Mouse (Mus musculus) kidney, embryonic 14.5 days (tissue): ENCODE measurements around the gene Fam160a2. TPM values are rescaled to one million over a fixed set of nuclear protein-coding genes. Genes with fewer than 3 reads are reported as not detected.
A peak's percentile ranks its signal among the peaks of the same experiment; 100 is the strongest.

Experiments
- ATAC-seq: fragments of 200-750 bp; cut with Nextera tagmentation; 2 replicates; pipeline ENCODE4 v1.8.0; 2017; ENCODE audit warnings: moderate number of reproducible peaks, mild to moderate bottlenecking, moderate TSS enrichment, moderate library complexity; ENCODE audit not compliant: low FRiP score, low TSS enrichment
- H3K27ac ChIP-seq: fragments of 300-500 bp; sonication (generic); 2 replicates; pipeline ENCODE4 v1.5.1; 2014; ENCODE audit warnings: low read depth, mild to moderate bottlenecking, low read length, moderate library complexity, mixed read lengths
- H3K27me3 ChIP-seq: fragments of 300-500 bp; sonication (generic); 2 replicates; pipeline ENCODE4 v1.6.1; 2014; ENCODE audit warnings: mild to moderate bottlenecking, low read length; ENCODE audit not compliant: control insufficient read depth, insufficient read depth
- H3K36me3 ChIP-seq: fragments of 300-500 bp; sonication (generic); 2 replicates; pipeline ENCODE4 v1.6.1; 2014; ENCODE audit warnings: low read length, mixed read lengths; ENCODE audit not compliant: control insufficient read depth, insufficient read depth
- H3K4me1 ChIP-seq: fragments of 300-500 bp; sonication (generic); 2 replicates; pipeline ENCODE4 v1.6.1; 2014; ENCODE audit warnings: low read length, mixed read lengths; ENCODE audit not compliant: control insufficient read depth, insufficient read depth
- H3K4me2 ChIP-seq: fragments of 300-500 bp; sonication (generic); replicated peaks from 2 replicates; pipeline ENCODE4 v1.6.1; 2014; ENCODE audit warnings: low read depth, mild to moderate bottlenecking, low read length
- H3K4me3 ChIP-seq: fragments of 300-500 bp; sonication (generic); 2 replicates; pipeline ENCODE4 v1.5.1; 2014; ENCODE audit warnings: mild to moderate bottlenecking, low read length
- H3K9ac ChIP-seq: fragments of 300-500 bp; sonication (generic); 2 replicates; pipeline ENCODE4 v1.6.1; 2014; ENCODE audit warnings: low read depth, mild to moderate bottlenecking, low read length, moderate library complexity
- H3K9me3 ChIP-seq: fragments of 300-500 bp; sonication (generic); 2 replicates; pipeline ENCODE4 v1.6.1; 2016; ENCODE audit warnings: low read length; ENCODE audit not compliant: control insufficient read depth
- WGBS: fragments of 180-500 bp; shearing (Covaris S2); extraction: QIAGEN DNeasy Blood & Tissue Kit; methylation state at CpG from one replicate; pipeline ENCODE4 v1.1.7; 2014; 5-methylcytosine and 5-hydroxymethylcytosine counted together
- polyA plus RNA-seq: library from polyadenylated mRNA; unstranded; fragments of >200 nt; fragmentation: Nextera tagmentation; extraction: Ambion mirVana; gene quantifications from 2 replicates; pipeline ENCODE4 v1.2.1, GENCODE M21; 2014

Fam160a2 gene
- polyA plus RNA-seq, 1 experiment from 2014 or later, result 43.6 TPM

DNA sequence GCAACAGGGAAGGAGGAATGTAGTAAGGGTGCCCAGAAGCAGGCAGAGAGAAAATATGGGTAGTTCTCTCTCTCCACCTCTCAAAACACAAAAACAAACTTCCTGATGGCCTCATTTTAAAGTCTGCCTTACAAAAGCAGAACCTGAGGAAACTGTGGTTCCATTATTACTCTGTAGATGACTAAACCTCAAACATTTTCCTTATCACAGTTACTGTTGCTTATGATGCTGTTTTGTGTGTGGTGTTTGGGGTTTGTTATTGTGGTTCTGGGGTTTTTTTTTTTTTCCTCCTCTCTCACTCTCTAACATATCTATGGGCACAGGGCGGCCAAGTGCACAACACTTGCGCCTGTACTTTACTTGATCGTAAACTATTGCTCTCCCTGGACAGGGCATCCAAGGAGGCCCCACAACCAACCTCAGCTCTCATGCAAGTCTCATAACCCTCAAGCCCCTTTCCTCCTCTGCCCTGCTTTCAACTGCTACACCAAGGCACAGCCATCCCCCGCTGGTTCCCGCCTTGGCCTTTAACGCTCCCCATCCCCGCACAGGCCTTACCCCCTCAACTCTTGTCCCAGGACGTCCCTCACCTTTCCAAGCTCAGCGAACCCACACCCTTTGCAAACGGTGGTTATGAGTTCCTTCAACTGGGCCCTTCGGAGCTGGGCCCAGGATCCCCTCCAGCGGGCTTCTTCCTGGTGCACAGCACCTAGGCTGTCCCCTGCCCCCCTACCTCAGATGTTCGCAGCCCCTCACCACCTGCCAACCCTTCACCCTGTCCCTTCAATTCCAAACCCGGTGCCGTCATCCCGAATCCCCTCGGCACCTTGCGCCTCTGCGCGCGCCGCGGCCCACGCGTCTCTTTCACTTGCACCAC, 558 bp downstream of the Fam160a2 start:
- ATAC-seq, result peak; percentile 62
- Histone ChIP-seq H3K9ac (peak overlapping the region; percentile 79), H3K4me1 (peaks cover 9% of the 10 kb centered on the region; the same call in 1 of the 2 replicates), H3K9me3 (no peaks in the 10 kb centered on the region), H3K4me2 (peak overlapping the region; percentile 73), H3K27ac (peak overlapping the region; percentile 66; the same call in 1 of the 2 replicates), H3K27me3 (no peaks in the 10 kb centered on the region), H3K36me3 (peaks cover 4% of the 10 kb centered on the region; the same call in 1 of the 2 replicates), H3K4me3 (peak overlapping the region; percentile 76)
- WGBS, result under 1% methylated on average over 25 of the region's 25 CpGs

- ATAC-seq, result no peak
- H3K27ac ChIP-seq, result no peak overlapping the region
- H3K9ac ChIP-seq, result no peak overlapping the region
- H3K4me1 ChIP-seq, result peaks cover 9% of the 10 kb centered on the region; the same call in 1 of the 2 replicates
- no peaks in the 10 kb centered on the region for H3K9me3 ChIP-seq
- H3K36me3 ChIP-seq, result peaks cover 6% of the 10 kb centered on the region; the same call in 1 of the 2 replicates
- H3K4me2 ChIP-seq, result no peak overlapping the region
- no peak overlapping the region for H3K4me3 ChIP-seq
- no peaks in the 10 kb centered on the region for H3K27me3 ChIP-seq
These were observed 3.7 kb downstream of the Fam160a2 start for GRCm38 (mm10) chr7:105396126-105396525.

DNA sequence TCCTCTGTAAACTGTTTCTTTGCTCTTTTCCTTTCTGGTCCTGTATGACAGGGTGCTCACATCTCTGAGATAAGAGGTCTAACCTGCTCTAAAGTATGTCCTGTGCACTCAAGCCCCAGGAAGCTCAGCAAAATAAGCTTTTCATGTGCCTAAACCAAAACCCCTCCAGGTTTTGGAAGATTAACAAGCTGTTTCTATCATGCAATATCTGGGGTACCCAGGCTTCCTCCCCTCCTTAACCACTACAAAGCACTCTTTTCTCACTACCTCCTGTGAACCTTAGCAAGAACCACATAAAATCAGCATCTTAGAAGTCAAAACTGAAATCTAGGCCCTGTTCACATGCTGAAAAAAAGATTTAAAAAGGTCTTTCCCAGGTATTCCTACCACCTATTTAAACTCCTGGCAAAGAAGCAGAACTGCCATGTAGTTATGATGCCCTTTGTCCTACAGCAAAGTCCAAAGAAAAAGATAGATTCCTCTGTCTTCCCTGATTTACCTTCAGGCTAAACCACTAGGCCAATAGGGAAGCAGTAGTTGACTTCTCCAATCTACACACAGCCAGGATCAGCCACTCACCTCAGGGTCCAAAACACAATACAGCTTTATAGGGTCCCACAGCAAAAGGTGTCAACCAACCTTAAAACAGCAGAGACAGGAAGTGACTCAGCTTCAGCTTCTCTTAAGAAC, 4.6 kb downstream of the Fam160a2 start:
- Histone ChIP-seq H3K27me3 (no peaks in the 10 kb centered on the region), H3K4me2 (no peak overlapping the region), H3K27ac (no peak overlapping the region), H3K4me1 (peaks cover 9% of the 10 kb centered on the region; the same call in 1 of the 2 replicates), H3K9me3 (no peaks in the 10 kb centered on the region), H3K9ac (no peak overlapping the region), H3K36me3 (peaks cover 11% of the 10 kb centered on the region; the same call in 1 of the 2 replicates), H3K4me3 (no peak overlapping the region)
- no peak for ATAC-seq

GRCm38 (mm10) chr7:105394606-105395005, 5.2 kb downstream of the Fam160a2 start:
- 92% methylated on average over 1 of the region's 1 CpGs for WGBS
- Histone ChIP-seq H3K4me2 (no peak overlapping the region), H3K4me1 (peaks cover 9% of the 10 kb centered on the region; the same call in 1 of the 2 replicates), H3K27ac (no peak overlapping the region), H3K4me3 (no peak overlapping the region), H3K27me3 (no peaks in the 10 kb centered on the region), H3K9ac (no peak overlapping the region), H3K9me3 (no peaks in the 10 kb centered on the region), H3K36me3 (peaks cover 17% of the 10 kb centered on the region)
- no peak for ATAC-seq

DNA sequence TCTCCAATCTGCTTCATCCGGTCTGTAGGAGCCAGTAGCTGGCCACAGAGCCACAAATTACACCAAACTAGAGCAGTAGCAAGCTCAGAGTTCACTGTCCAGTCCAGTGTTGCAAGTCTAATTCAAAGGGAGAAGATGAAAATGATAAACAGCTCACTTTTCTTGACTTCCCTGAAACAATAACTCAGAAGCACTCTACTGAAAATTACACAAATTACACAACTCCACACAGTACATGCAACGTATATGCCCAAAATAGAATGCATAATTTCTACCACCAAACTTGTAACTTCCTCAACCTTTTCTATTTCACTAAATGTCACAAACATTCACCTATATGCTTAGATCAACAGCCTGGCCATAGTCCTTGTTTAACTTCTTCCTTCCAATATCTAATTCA, 9.6 kb downstream of the Fam160a2 start:
- no peak overlapping the region for H3K4me3 ChIP-seq
- H3K4me2 ChIP-seq, result no peak overlapping the region
- H3K4me1 ChIP-seq, result no peaks in the 10 kb centered on the region
- no peaks in the 10 kb centered on the region for H3K9me3 ChIP-seq
- no peaks in the 10 kb centered on the region for H3K27me3 ChIP-seq
- 96% methylated on average over 2 of the region's 2 CpGs for WGBS
- no peak for ATAC-seq
- no peak overlapping the region for H3K27ac ChIP-seq
- H3K36me3 ChIP-seq, result peaks cover 59% of the 10 kb centered on the region
- H3K9ac ChIP-seq, result no peak overlapping the region

DNA sequence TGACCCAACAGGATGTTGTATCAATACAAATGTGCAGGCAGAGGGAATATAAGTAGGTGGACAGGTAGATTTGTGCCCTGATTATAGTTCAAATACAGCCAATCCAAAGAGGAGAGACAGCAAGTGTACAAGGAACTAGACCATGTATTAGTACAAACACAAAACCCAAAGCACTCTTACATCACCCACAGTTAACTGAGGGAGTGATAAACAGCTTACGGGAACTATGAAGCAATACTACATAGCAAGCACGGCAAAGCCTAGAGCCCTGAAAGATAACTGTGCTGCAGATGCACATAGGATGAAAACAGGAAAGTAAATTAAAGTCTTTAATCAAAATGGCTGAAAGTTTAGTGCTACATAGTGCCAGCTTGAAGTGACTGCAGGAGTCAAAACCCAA, 12.2 kb downstream of the Fam160a2 start:
- Histone ChIP-seq H3K36me3 (peaks cover 79% of the 10 kb centered on the region), H3K9ac (no peak overlapping the region), H3K4me1 (no peaks in the 10 kb centered on the region), H3K27ac (no peak overlapping the region), H3K27me3 (no peaks in the 10 kb centered on the region), H3K4me2 (no peak overlapping the region), H3K9me3 (no peaks in the 10 kb centered on the region), H3K4me3 (no peak overlapping the region)
- WGBS, result 93% methylated on average over 2 of the region's 2 CpGs
- ATAC-seq, result no peak

GRCm38 (mm10) chr7:105380329-105380728, 19.5 kb downstream of the Fam160a2 start:
- WGBS, result 97% methylated on average over 3 of the region's 3 CpGs
- no peak for ATAC-seq
- Histone ChIP-seq H3K27me3 (no peaks in the 10 kb centered on the region), H3K36me3 (peaks cover 82% of the 10 kb centered on the region), H3K9ac (no peak overlapping the region), H3K4me1 (no peaks in the 10 kb centered on the region), H3K4me3 (no peak overlapping the region), H3K4me2 (no peak overlapping the region), H3K27ac (no peak overlapping the region), H3K9me3 (no peaks in the 10 kb centered on the region)

DNA sequence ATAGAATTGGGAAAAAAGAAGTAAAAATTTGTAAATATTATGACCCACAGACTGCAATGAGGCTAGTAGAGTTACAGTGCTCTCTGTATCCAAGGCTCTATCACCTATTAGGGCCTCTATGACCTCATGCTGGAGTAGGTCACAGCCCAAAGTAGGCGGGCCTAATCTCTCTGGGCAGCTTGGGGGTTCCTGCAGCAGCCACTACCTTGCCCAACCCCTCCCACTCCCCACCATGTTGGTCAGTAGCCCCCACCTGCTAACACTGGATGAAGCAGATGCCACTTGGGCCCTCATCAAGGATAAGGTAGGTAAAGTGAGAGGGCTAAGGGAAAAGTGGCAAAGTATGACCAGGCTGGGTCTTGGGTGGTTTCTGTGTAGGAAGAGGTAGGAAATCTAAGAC, 25.0 kb downstream of the Fam160a2 start, which contains the start of gene Gm5901:
TSS of gene Gm5901 (plus strand) at position 173 of the 400 bp plus-strand sequence.
- WGBS, result 94% methylated on average over 1 of the region's 1 CpGs
- H3K27ac ChIP-seq, result no peak within 1 kb of the TSS
- peaks cover 44% of the 10 kb centered on the region for H3K36me3 ChIP-seq
- no peaks in the 10 kb centered on the region for H3K4me1 ChIP-seq
- ATAC-seq, result no peak
- no peak within 1 kb of the TSS for H3K4me3 ChIP-seq
- H3K9me3 ChIP-seq, result no peaks in the 10 kb centered on the region
- no peaks in the 10 kb centered on the region for H3K27me3 ChIP-seq
- no peak within 1 kb of the TSS for H3K9ac ChIP-seq
- no peak within 1 kb of the TSS for H3K4me2 ChIP-seq

DNA sequence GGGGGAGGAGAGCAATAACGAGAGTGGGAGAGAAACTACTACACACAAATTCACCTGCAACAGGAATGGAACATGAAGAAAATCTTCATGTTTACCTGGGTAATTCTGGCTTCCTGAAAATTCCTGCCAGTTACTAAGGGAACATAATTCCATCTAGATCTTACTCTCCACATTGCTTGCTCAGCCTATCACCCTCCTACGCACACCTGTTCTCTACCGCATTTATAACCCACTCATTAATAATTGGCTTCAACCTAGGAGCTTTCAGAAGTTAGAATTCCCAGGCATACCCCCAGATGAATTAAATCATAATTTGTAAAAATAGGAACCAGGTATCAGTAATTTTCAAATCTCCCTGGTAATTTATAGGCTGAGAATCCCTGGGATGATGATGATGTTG, 25.9 kb downstream of the Fam160a2 start:
- no peak overlapping the region for H3K9ac ChIP-seq
- H3K4me1 ChIP-seq, result no peaks in the 10 kb centered on the region
- H3K9me3 ChIP-seq, result no peaks in the 10 kb centered on the region
- H3K4me2 ChIP-seq, result no peak overlapping the region
- no peak overlapping the region for H3K27ac ChIP-seq
- ATAC-seq, result no peak
- H3K27me3 ChIP-seq, result no peaks in the 10 kb centered on the region
- WGBS, result 95% methylated on average over 3 of the region's 3 CpGs
- no peak overlapping the region for H3K4me3 ChIP-seq
- peaks cover 36% of the 10 kb centered on the region for H3K36me3 ChIP-seq
